Mouse (Mus musculus) bone marrow macrophage, adult 2 months (primary cell): ENCODE results near the gene Bcar1.

Experiments used
- CTCF ChIP-seq: IDR thresholded peaks from 2 replicates; pipeline ENCODE4 v1.5.1; 2012; ENCODE audit warnings: low read depth, mild to moderate bottlenecking, low read length, moderate library complexity
- POLR2A ChIP-seq: IDR thresholded peaks from 2 replicates; pipeline ENCODE4 v1.6.1; 2012; ENCODE audit warnings: mild to moderate bottlenecking, low read depth, low read length, borderline replicate concordance

- TF ChIP-seq POLR2A, result no peak
- TF ChIP-seq CTCF, result no peak
These were observed 4.4 kb upstream of the Bcar1 start for GRCm38 (mm10) chr8:111747866-111748649.
